Mouse (Mus musculus): Measurements from ENCODE around the gene Fabp3.

Fabp3 gene

DNA sequence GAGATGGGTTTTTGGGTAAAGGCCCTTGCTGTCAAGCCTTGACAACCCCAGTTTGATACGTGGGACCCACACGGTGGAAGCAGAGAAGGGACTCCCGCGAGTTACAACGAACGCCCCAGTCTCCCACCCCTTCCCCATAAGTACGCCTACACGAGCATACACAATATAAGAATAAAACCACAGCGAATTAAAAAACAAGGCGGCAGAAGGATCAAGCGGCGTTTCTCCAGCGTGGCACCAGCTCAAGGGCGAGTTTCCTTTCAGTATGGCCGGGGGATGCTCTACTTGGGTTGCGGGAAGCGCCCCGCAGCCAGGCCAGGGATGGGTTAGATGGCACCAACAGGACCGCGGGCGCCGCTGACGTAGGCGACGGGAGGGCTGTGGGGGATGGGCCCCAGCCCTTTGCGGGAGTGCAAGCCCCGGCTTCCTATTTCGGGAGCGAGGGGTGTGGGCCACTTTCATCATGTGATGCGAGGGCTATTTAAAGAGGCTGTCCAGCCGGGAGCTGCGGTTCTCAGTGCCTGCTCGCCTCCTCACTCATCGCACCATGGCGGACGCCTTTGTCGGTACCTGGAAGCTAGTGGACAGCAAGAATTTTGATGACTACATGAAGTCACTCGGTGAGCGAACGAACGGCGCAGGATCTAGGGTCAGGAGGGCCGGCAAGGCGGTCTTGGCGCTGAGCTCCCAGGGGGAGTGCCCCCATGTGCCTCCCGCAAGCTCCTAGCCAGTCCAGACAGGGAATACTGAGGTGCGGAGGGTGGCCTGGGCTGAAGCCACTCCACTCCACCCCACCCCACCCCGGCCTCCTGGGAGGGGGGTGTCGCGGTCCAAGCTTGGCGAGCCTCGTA, at the start of gene Fabp3, which contains the start of gene Gm10570:
Gene Fabp3, plus strand, starts transcription at position 365 of the 851 bp plus-strand sequence.
Gene Gm10570, minus strand, starts transcription at position 444 of the 851 bp plus-strand sequence.
- DNase-seq (ENCODE audit: low spot score in 2 of 2) = peak in 1 of 2 experiments; percentile 67

DNA sequence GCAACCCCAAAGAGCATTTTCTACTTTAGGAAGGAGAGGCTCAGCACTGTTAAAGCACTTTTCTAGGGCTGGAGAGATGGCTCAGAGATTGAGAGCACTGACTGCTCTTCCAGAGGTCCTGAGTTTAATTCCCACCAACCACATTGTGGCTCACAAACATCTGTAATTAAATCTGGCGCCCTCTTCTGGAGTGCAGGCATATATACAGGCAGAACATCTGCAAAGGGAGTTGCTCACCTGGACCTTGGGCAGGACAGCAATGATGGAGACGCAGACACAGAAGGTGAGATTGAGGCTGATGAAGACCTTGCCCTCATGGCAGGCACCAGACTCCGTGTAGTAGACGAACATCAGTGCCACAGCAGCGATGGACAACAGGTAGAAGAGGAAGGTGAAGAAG, 48.0 kb upstream of the Fabp3 start:
- DNase-seq (ENCODE audit: low spot score in 2 of 2) = no peak

GRCm38 (mm10) chr4:130264131-130264530, 44.3 kb upstream of the Fabp3 start:
- no peak for DNase-seq (ENCODE audit: low spot score in 2 of 2)

GRCm38 (mm10) chr4:130264698-130265349, 43.6 kb upstream of the Fabp3 start:
- DNase-seq (ENCODE audit: low spot score in 2 of 2) = peak; percentile 74 to 89

- DNase-seq (ENCODE audit: low spot score in 2 of 2) = no peak
Measured at GRCm38 (mm10) chr4:130266601-130267000, 41.8 kb upstream of the Fabp3 start.

DNA sequence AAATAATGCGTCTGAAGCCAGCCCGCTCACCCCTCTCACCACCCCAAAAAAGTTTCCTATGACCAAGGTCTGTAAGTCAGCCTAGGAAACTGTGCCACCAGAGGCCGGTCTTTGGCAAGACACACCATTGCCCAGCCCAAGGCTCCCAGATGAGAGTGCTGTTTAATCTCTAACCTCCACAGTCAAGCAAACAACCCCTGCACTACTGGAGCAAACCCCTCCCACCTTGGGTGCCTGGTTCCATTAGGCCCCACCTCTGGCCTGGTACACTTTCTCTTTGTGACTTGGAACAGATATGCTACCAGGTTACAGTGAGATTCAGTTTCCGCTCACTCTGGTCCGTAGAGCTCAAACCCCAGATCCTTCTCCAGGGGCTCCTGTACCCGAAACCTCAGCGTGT, 41.3 kb upstream of the Fabp3 start:
- no peak for DNase-seq (ENCODE audit: low spot score in 2 of 2)

DNA sequence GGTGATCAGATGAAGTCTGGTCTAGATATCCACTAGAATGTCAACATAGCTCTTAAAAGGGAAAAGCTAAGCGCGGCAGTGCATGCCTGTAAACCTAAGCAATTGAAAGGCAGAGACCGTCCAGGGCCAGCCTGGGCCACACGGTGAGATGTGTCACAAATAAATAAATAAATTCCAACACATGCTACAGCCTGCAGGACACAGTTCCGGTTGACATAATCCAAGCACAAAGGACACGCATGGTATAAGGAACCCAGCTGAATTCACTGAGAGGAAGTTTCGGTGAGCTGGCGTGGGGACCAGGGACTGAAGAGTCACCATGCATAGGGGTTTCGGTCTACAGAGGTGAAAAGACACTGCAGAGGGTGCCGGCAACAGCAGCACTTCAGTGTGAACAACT, 39.7 kb upstream of the Fabp3 start:
- no peak for DNase-seq (ENCODE audit: low spot score in 2 of 2)

GRCm38 (mm10) chr4:130270089-130270488, 38.3 kb upstream of the Fabp3 start:
- no peak for DNase-seq (ENCODE audit: low spot score in 2 of 2)

DNA sequence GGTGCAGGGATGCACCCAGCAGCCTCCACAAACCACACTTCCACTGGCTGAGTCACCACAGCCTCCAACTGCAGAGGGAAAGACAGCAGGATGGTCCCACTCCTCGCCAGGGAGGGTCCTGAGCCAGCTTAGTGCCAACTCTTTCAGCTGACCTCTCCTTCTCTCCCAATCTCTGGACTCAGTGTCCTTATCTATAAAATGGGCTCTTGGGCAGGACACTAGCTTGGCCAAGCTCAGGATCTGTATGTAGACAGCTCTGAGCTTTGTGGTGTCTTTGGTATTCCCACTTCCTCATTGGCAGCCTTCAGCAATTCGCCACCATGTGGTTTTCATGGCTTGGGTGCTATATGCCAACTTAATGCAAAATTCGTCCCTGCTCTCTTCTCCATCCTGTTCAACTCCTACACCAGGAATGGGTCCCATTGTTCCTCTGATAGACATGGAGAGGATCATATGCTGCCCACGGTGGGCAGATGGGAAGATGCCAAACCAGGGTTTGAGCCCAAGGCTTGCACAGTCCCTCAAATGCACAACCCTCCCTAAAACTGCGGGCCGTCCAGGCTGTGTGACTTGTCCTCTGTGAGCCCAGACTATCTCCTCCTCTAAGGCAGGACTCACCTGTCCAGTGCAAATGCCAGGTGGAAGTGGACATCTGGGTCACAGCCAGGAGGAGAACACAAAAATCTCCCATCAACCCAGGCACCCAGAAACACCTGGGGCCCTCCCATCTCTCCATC, 37.6 kb upstream of the Fabp3 start:
- no peak for DNase-seq (ENCODE audit: low spot score in 2 of 2)

GRCm38 (mm10) chr4:130273698-130274345, 34.6 kb upstream of the Fabp3 start:
- DNase-seq (ENCODE audit: low spot score in 2 of 2) = no peak

- no peak for DNase-seq (ENCODE audit: low spot score in 2 of 2)
Measured at GRCm38 (mm10) chr4:130274346-130275015, 33.9 kb upstream of the Fabp3 start.

DNA sequence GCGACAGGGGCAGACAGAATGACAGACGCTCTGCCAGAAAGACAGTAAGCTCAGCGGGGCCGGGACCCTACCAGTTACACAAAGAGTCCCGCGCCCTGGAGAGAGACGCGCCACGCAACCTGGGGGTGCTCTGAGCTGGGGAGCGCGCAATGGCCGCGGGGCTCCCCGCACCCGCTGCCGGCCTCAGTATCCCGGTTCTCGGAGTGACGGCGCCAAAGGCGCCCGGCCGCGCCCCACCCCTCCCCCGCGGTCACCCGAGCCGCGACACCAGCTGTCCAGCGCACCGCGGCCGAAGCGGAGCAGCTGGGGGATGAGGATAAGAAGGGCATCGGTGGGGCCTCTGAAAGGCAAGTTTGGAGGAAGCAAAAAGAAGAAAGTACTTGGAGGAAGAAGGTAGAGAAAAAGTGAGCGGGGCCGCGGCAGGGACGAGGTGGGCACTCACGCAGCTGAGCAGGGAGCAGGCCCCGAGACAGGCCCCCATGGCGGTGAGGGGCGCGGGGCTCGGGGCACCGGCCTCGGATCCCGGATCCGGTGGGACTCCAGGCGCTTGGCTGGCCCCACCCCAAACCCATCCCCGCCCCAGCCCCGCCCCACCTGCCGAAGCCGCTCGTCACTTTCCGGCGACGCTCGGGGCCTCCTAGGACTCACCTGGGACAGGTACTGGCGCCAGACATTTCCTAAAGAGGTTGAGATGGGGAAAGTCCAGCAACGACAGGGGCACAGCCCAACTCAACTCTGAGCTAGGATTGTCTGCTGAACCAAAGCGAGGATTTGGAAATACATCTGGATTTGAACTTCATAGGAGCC, 33.2 kb upstream of the Fabp3 start:
- no peak for DNase-seq (ENCODE audit: low spot score in 2 of 2)

DNA sequence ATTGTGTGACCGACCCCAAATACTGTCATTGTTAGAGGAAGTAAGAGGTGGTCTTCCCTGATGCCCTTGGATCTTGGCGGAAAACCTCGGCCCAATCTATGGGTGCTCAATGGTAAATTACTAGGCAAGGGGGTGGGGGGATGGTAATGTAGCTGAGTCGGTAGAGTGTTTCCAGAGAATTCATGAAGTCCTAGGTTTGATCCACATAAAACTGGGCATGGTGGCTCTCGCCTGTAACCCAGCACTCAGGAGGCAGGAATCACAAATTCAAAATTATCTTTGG, 32.6 kb upstream of the Fabp3 start:
- DNase-seq (ENCODE audit: low spot score in 2 of 2) = no peak

DNA sequence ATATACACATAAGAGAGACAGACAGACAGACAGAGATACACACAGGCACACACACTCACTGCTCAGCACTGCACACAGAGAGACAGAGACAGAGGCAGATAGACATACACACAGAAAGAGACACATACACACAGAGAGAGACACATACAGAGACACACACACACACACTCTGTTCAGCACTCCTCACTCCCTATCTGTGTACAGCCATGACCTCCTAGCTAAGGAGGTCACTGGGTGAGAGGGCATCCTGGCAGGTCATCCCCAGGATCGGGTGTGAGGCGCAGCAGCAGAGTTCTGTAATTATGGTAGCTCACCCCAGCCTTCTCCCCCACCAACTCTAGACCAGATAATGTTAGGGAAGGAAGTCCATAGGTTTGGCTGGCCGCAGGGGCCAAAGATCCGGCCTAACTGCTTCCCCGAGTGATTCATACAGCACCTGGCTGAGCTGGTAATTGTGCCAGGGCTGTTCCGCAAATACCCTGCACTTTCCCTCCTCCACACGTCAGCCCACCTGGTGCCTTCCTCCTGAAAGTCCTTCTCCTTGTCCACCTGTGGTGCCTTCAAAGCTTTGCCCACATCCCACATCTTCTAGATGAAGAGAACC, 31.7 kb upstream of the Fabp3 start:
- DNase-seq (ENCODE audit: low spot score in 2 of 2) = no peak

DNA sequence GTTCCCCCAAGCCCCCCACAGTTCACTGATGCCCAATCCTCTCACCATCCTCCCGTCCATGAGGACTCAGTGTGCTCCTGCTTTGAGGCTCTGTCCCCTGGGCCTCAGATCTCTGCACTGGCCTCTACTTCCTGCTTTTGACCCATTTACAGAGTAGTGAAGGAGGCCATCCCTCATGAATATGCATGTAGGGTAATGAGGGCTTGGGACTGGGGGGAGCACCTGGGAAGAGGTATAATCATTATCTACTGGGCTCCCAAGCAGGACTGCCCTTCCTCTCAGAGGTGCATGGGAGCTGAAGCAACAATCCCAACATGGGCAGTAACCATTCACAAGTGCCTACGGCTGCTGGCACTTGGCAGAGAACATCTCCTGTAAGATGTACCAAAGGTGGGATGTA, 29.3 kb upstream of the Fabp3 start, which contains the start of gene Serinc2:
Gene Serinc2, minus strand, starts transcription at position 101 of the 400 bp plus-strand sequence.
- DNase-seq (ENCODE audit: low spot score in 2 of 2) = no peak

DNA sequence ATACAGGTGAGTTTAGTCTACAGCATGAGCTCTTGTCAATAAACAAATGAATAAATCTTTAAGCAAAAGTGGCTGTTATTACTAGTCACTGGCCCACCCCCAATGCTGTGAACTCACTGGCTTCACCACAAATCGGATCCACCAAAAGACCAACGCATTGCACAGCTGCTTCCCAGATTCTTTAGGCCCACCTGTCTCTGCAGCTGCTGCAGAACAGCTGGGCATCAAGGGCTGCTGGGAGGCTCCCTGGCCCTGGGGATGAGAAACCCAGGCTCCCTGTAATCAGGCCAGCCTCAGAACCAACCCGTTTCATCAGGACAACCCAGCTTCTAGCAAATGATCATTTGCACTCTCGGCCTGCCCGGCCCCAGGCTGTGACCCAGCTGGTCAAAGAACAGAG, 25.5 kb upstream of the Fabp3 start:
- no peak for DNase-seq (ENCODE audit: low spot score in 2 of 2)

DNA sequence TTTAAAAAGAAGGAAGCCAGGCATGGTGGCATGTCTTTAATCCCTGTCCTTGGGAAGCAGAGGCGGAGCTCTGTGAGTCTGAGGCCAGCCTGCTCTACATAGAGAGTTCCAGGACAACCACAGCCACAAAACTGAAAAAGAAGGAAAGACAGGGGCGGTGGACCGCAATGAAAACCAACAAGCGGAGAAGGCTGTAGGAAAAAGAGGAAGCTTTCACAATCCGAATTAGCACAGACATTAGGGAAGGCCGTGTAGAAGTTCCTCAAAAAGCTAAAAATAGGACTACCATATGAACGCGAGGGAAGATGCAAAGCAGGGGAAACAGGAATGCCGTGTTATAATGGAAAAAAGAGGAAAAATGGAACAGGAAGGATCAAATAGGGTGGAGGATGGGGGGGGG, 24.6 kb upstream of the Fabp3 start:
- no peak for DNase-seq (ENCODE audit: low spot score in 2 of 2)

GRCm38 (mm10) chr4:130286531-130286930, 21.9 kb upstream of the Fabp3 start:
- DNase-seq (ENCODE audit: low spot score in 2 of 2) = no peak

DNA sequence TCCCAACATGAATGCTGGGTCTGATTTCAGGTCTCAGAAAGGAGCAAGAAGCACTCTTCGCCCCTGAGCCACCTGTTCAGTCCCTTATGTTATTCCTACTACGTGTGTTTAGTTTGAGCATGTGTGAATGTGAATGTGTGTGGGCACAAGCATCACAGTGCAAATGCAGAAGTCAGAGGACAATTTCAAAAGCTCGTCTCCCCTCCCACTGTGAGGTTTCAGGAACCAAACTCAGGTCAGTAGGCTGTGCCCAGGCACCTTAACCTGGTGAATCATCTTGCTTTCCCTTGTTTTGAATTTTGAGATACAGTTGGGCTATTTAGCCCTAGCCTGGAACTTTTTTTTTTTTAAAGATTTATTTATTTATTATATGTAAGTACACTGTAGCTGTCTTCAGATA, 18.6 kb upstream of the Fabp3 start:
- no peak for DNase-seq (ENCODE audit: low spot score in 2 of 2)

DNA sequence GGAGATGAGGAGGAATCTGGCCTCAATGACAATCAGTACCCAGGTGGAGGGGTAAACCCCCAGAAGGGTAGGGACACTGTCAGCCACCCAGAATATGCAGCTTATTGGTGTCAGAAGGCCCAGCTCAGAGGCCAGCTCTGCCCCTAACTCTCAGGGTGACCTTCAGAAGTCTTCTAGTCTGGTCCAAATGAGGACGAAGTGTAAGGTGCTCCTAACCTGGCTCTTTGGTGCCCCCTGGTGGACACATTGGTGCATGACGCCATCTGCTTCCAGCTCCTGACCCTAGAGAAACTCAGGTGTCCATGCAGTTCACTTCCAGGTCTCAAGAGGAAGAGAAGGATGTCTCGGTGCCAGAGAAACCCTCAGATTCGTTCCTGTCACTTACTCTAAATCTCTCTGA, 16.1 kb upstream of the Fabp3 start:
- DNase-seq (ENCODE audit: low spot score in 2 of 2) = peak; percentile 85 to 95

All from spleen, postnatal 4 days (tissue).